Mouse (Mus musculus) heart, embryonic 16.5 days (tissue): ENCODE results near the gene Higd1b. TPM values are rescaled to one million over a fixed set of nuclear protein-coding genes. Genes with fewer than 3 reads are reported as not detected.

Experiments
- ATAC-seq: fragments of 200-750 bp; cut with Nextera tagmentation; replicated peaks from 2 replicates; pipeline ENCODE4 v1.8.0; 2017; ENCODE audit warnings: moderate number of reproducible peaks; ENCODE audit not compliant: insufficient read depth, low FRiP score; ENCODE audit errors: extremely low read depth
- H3K27ac ChIP-seq: fragments of 300-500 bp; sonication (generic); 2 replicates; pipeline ENCODE4 v1.5.1; 2014; ENCODE audit warnings: mild to moderate bottlenecking, low read length, control low read depth, moderate library complexity
- H3K27me3 ChIP-seq: fragments of 300-500 bp; sonication (generic); 2 replicates; pipeline ENCODE4 v1.6.1; 2014; ENCODE audit warnings: low read length, mixed read lengths; ENCODE audit not compliant: control insufficient read depth, insufficient read depth
- H3K36me3 ChIP-seq: fragments of 300-500 bp; sonication (generic); 2 replicates; pipeline ENCODE4 v1.6.1; 2014; ENCODE audit not compliant: control insufficient read depth, insufficient read depth
- H3K4me1 ChIP-seq: fragments of 300-500 bp; sonication (generic); 2 replicates; pipeline ENCODE4 v1.6.1; 2014; ENCODE audit warnings: low read length, mixed read lengths; ENCODE audit not compliant: control insufficient read depth, insufficient read depth
- H3K4me2 ChIP-seq: fragments of 300-500 bp; sonication (generic); 2 replicates; pipeline ENCODE4 v1.6.1; 2014; ENCODE audit warnings: low read depth, mild to moderate bottlenecking, control low read depth, low read length
- H3K4me3 ChIP-seq: fragments of 300-500 bp; sonication (generic); 2 replicates; pipeline ENCODE4 v1.5.1; 2014; ENCODE audit warnings: mild to moderate bottlenecking, control low read depth, low read length
- H3K9ac ChIP-seq: fragments of 300-500 bp; sonication (generic); 2 replicates; pipeline ENCODE4 v1.6.1; 2014; ENCODE audit warnings: low read length, control low read depth
- H3K9me3 ChIP-seq: fragments of 300-500 bp; sonication (generic); replicated peaks from 2 replicates; pipeline ENCODE4 v1.6.1; 2016; ENCODE audit warnings: low read length; ENCODE audit not compliant: control insufficient read depth
- whole genome bisulfite sequencing: fragments of 180-500 bp; shearing (Covaris S2); extraction: QIAGEN DNeasy Blood & Tissue Kit; methylation state at CpG from one replicate; pipeline ENCODE4 v1.1.7; 2014; 5-methylcytosine and 5-hydroxymethylcytosine counted together
- polyA plus RNA-seq: library from polyadenylated mRNA; unstranded; fragments of >200 nt; fragmentation: Nextera tagmentation; extraction: Ambion mirVana; gene quantifications from 2 replicates; pipeline ENCODE4 v1.2.1, GENCODE M21; 2015

Higd1b gene
- polyA plus RNA-seq, result 6.4 and 9.9 TPM in 2 replicates

DNA sequence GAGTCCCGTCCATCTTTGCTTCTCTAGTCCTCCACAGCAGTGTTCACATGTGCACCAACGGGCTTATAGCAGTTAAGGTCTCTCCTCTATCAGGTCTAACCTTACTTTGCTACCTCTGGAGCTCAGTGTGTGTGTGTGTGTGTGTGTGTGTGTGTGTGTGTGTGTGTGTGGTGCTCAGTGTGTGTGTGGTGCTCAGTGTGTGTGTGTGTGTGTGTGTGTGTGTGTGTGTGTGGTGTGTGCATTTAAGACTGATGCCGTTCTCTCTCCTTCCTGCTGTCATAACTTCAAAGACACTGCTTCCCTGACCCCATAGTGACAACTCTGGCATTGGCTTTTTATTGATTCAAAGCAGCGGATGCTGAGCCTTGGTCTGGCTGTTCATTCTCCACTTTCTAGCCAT, at the start of gene Higd1b:
TSS of gene Higd1b (plus strand) at position 301 of the 400 bp plus-strand sequence.
- Histone ChIP-seq H3K27me3 (no peaks in the 10 kb centered on the region), H3K27ac (no peak within 1 kb of the TSS; the same call in 1 of the 2 replicates), H3K4me3 (no peak within 1 kb of the TSS), H3K9me3 (no peaks in the 10 kb centered on the region), H3K9ac (no peak within 1 kb of the TSS), H3K4me1 (peaks cover 9% of the 10 kb centered on the region; the same call in 1 of the 2 replicates), H3K36me3 (peaks cover 18% of the 10 kb centered on the region), H3K4me2 (no peak within 1 kb of the TSS)
- no peak for ATAC-seq
- 79% methylated on average over 4 of the region's 4 CpGs for WGBS

DNA sequence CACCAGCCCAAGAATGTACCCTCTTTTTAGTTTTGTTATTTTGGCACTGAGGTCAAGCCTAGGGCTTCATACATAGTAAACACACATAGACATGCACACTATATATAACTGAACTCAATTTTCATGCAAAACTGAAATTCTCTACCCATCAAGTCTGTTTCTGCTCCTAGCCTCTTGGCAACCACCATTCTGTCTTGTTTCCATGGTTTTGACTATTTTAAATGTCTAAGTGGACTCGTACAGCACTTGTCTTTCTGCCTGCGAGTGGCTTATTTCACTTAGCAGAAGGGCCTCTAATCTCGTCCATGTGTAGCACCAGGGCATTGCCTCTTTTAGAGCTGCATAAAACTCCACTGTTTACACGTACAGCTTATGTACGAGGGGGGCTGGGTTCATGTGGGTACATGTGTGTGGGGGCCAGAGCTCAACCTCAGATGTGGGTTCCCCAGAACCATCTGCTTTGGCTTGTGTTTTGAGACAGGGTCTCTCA, 47.9 kb upstream of the Higd1b start:
- Histone ChIP-seq H3K4me1 (peaks cover 49% of the 10 kb centered on the region), H3K27ac (no peak overlapping the region), H3K9me3 (no peaks in the 10 kb centered on the region), H3K27me3 (no peaks in the 10 kb centered on the region), H3K4me2 (no peak overlapping the region), H3K9ac (no peak overlapping the region), H3K36me3 (no peaks in the 10 kb centered on the region), H3K4me3 (no peak overlapping the region)
- WGBS, result 47% methylated on average over 5 of the region's 5 CpGs
- ATAC-seq, result no peak

DNA sequence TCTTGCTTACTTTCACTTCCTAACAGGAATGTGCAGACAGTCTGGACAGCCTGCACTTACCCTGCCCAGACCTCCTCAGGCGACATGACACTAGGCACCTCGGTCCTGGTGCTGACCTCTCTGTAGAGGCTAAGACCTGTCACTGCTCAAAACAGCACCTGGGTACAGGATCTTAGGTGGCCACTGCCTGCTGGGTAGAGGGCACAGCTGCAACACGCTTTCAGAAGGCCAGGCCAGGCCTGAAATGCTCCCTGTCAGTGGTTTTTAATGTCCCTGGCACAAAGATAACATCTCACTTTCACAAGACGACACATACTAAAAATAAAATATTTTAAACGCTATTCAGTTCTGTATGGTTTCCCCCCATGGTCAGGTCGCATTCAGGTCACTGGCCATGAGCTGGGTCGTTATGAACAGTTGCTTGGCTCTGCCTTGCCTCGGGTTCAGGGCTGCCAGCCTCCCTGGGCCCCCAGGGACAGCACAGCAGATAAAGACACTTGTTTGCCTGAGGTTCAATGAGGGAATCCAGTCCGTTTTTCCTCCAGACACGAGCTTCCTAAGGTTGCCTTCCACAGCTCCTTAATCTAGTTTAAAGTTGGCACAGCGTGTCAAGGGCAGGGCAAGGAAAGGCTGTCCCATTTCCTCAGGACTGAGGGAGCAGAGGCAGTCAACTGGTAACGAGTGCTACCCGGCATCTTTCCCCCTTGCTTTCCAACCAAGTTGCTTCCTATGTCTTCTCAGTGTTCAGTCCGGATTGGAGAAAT, 43.8 kb upstream of the Higd1b start:
- H3K4me3 ChIP-seq, result no peak overlapping the region
- no peaks in the 10 kb centered on the region for H3K27me3 ChIP-seq
- 28% methylated on average over 14 of the region's 14 CpGs for WGBS
- peaks cover 45% of the 10 kb centered on the region for H3K4me1 ChIP-seq
- H3K9ac ChIP-seq, result peak overlapping the region; percentile 51
- H3K36me3 ChIP-seq, result peaks cover 2% of the 10 kb centered on the region; the same call in 1 of the 2 replicates
- peak overlapping the region; percentile 49 for H3K4me2 ChIP-seq
- H3K9me3 ChIP-seq, result no peaks in the 10 kb centered on the region
- H3K27ac ChIP-seq, result peak overlapping the region; percentile 80
- ATAC-seq, result peak; percentile 52

DNA sequence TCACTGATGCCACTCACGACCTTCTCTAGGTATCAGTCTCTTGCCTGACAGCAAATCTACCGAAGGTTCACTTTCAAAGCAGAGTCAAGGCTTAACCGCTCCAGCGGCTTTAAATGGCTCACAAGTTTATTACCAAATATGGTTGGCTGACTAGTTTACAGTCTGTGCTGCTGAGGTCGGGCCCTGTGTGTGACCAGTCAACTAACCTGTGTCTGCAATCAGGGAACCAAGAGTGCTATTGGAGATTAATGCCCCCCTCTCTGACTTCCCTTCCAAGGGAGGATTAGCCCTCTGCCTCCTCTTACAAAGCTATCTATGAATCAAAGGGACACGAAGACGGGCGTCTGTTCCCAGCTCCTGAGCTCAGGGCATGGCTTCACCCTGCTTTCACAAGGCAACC, 41.5 kb upstream of the Higd1b start:
- Histone ChIP-seq H3K4me3 (no peak overlapping the region), H3K4me1 (peaks cover 33% of the 10 kb centered on the region), H3K36me3 (peaks cover 11% of the 10 kb centered on the region), H3K4me2 (no peak overlapping the region), H3K9ac (peak overlapping the region; percentile 38), H3K27ac (peak overlapping the region; percentile 62), H3K9me3 (no peaks in the 10 kb centered on the region), H3K27me3 (no peaks in the 10 kb centered on the region)
- 32% methylated on average over 8 of the region's 8 CpGs for WGBS
- 0 out of 2 replicates have a peak, but pooled peaks have one; percentile 46 for ATAC-seq

DNA sequence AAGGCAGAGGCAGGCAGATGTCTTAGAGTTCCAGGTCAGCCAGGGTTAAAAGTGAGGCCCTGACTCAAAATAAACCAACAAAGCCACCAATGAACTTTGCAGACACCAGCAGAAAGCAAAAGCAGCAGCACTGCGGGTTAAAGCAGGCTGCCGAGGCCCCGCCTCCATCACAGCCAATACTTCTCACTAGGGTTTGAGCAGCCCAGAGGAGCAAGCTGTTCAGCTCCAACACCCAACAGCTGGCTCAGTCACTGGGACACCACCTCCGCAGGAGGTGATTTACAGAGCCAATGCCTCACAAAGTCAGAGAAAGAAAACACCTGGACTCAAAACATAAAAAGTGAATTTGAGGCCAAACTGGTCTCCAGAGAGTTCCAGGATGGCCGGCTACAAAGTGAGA, 32.2 kb upstream of the Higd1b start:
- 75% methylated on average over 5 of the region's 5 CpGs for WGBS
- H3K4me3 ChIP-seq, result no peak overlapping the region
- H3K9ac ChIP-seq, result no peak overlapping the region
- no peaks in the 10 kb centered on the region for H3K27me3 ChIP-seq
- ATAC-seq, result no peak
- no peak overlapping the region for H3K27ac ChIP-seq
- H3K4me2 ChIP-seq, result no peak overlapping the region
- no peaks in the 10 kb centered on the region for H3K9me3 ChIP-seq
- H3K4me1 ChIP-seq, result peaks cover 21% of the 10 kb centered on the region
- peaks cover 40% of the 10 kb centered on the region for H3K36me3 ChIP-seq

DNA sequence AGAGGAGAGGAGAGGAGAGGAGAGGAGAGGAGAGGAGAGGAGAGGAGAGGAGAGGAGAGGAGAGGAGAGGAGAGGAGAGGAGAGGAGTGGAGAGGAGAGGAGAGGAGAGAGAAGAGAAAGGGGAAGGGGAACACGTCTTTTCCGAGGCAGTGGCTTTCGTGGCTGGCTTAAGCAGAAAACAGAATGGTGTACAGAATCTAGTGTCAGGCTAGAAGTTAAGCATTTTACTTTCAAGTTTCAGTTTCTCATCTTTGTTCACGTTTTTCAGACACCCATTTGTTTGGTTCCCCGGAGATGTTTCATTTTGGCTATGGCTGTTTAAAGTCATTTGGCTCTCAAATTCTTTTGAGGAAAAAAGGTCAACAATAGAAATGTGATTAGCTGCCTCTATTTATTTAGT, 27.4 kb upstream of the Higd1b start:
- Histone ChIP-seq H3K4me3 (no peak overlapping the region), H3K4me2 (no peak overlapping the region), H3K4me1 (peaks cover 19% of the 10 kb centered on the region), H3K9me3 (no peaks in the 10 kb centered on the region), H3K9ac (no peak overlapping the region), H3K27me3 (no peaks in the 10 kb centered on the region), H3K27ac (no peak overlapping the region), H3K36me3 (peaks cover 10% of the 10 kb centered on the region)
- ATAC-seq, result no peak
- 56% methylated on average over 5 of the region's 5 CpGs for WGBS

DNA sequence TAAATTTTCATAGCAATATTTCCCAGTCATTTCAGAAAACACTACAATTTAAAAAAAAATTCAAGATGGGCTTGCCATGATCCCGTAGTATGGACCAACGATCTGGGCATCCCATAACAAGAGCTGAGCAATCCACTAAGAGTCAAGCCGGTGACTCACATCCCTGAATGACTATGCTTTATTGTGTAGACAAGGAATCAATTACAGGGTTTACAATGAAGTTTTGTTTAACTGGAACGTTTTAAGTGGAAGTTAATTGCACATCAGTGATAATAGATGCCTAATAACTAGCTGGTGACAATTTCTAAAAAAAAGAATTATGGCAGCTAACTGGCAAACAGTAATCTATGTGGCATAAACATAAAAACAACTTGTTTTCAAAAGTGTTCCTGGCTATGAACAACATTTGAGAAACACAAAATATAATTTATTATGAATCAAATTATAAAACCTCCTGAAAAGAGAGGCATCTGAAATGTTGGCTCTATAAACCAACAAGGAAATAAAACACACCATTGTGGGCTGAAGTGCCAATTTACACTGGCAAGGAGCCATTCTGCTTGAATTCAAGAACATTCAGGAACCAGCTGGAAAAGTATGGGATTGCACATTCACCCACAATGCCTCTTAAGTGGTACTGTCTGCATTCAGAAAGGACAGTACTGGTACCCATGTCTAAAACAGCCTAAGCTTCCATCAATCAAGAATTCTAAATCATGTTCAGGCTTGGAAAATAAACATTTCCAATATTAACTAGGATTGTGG, 24.7 kb upstream of the Higd1b start:
- no peak overlapping the region for H3K4me3 ChIP-seq
- no peaks in the 10 kb centered on the region for H3K27me3 ChIP-seq
- no peak overlapping the region for H3K4me2 ChIP-seq
- no peak overlapping the region for H3K27ac ChIP-seq
- WGBS, result 60% methylated on average over 4 of the region's 4 CpGs
- H3K9me3 ChIP-seq, result no peaks in the 10 kb centered on the region
- H3K4me1 ChIP-seq, result peaks cover 35% of the 10 kb centered on the region
- H3K9ac ChIP-seq, result no peak overlapping the region
- no peaks in the 10 kb centered on the region for H3K36me3 ChIP-seq
- ATAC-seq, result no peak

DNA sequence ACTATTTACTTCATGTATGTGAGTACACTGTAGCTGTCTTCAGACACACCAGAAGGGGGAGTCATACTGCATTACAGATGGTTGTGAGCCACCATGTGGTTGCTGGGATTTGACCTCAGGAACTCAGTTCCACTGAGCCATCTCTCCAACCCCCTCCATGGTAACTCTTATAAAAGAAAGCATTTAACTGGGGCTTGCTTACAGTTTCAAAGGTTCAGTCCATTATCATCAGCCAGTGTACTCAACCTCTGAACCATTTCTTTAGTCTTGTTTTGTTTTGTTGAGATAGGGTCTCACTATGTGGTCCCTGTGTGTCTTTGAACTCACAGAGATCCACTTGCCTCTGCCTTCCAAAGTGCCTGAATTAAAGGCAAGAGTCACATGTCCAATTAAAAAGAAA, 20.8 kb upstream of the Higd1b start:
- H3K27me3 ChIP-seq, result no peaks in the 10 kb centered on the region
- no peak overlapping the region for H3K4me2 ChIP-seq
- ATAC-seq, result no peak
- no peaks in the 10 kb centered on the region for H3K36me3 ChIP-seq
- H3K4me1 ChIP-seq, result peaks cover 33% of the 10 kb centered on the region
- no peak overlapping the region; the same call in 1 of the 2 replicates for H3K27ac ChIP-seq
- H3K9me3 ChIP-seq, result no peaks in the 10 kb centered on the region
- H3K9ac ChIP-seq, result no peak overlapping the region
- no peak overlapping the region for H3K4me3 ChIP-seq
